Mouse (Mus musculus): ENCODE results near the gene Iars2. TPM values are rescaled to one million over a fixed set of nuclear protein-coding genes. Genes with fewer than 3 reads are reported as not detected.

Iars2 gene
- polyA plus RNA-seq, 1 experiment from 2014 or later = 29.1 TPM

DNA sequence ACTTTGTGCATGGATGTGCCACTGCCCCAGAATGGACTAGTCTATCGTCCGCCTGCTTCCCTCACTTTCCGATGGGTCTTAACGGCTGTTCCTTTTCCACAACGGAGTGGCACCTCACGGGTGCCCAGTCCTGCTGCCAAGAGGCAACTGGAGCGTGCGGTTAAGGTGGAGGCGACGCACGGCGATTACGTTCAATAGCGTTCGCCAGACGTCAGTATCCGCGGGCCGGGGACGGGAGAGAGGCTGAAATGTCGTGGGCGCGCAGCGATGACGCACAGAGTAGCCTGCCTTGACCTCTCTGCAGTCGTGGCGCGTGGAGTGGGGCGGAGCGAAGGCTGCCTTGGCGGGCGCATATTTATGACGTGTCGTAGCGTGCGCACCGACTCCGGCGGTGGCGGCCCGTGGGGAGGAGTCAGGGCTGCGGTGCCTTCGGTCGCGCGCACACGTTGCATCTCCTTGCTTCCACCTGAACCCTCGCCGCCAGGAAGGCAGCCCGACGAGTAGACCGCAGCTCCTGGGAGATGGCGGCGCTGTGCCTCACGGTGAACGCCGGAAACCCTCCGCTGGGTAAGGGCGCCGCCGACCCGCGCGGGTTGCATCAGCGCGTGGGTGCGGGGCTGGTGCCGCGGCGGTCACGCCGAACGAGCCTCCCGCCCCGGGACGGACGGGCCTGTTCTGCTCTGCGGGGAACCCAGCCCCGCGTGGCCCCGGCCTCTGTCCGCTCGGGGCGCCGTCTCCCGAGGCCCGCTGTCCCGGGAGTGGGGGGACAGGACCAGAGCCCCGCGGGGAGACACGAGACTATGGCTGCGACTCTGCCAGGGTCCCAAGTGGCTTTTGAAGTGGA, 33.7 kb upstream of the Iars2 start, which contains the start of gene Eprs:
Gene Eprs (plus strand): TSS at position 368 of the 844 bp plus-strand sequence.
- 0 out of 2 replicates have a peak, but pooled peaks cover under 1% of the 10 kb centered on the region for H3K36me3 ChIP-seq (replicated peaks; ENCODE audit: control insufficient read depth, insufficient read depth, low read depth, low read length)
- no peaks in the 10 kb centered on the region for H3K9me3 ChIP-seq (replicated peaks; ENCODE audit: control insufficient read depth, low read length)
- peak; percentile 94 for ATAC-seq (replicated peaks; ENCODE audit: insufficient number of reproducible peaks, low FRiP score, low TSS enrichment, low read depth)
- no peaks in the 10 kb centered on the region for H3K4me1 ChIP-seq (ENCODE audit: control insufficient read depth, insufficient read depth, low read length)
- WGBS = under 1% methylated on average over 87 of the region's 92 CpGs
- H3K9ac ChIP-seq (replicated peaks; ENCODE audit: low read length) = peak within 1 kb of the TSS; percentile 87
- DNase-seq (ENCODE audit: low spot score) = peak; percentile 99
- H3K4me3 ChIP-seq (ENCODE audit: low read depth, low read length) = peak within 1 kb of the TSS; percentile 93
- H3K4me2 ChIP-seq (ENCODE audit: low read depth, low read length) = peak within 1 kb of the TSS; percentile 73
- H3K27me3 ChIP-seq (ENCODE audit: control insufficient read depth, insufficient read depth, low read length) = no peaks in the 10 kb centered on the region
- peak within 1 kb of the TSS; percentile 75 for H3K27ac ChIP-seq (replicated peaks; ENCODE audit: low read depth, low read length)

GRCm38 (mm10) chr1:185358211-185358610, 29.0 kb upstream of the Iars2 start:
- Histone ChIP-seq H3K9ac (replicated peaks; ENCODE audit: low read length) (no peak overlapping the region), H3K4me1 (ENCODE audit: control insufficient read depth, insufficient read depth, low read length) (no peaks in the 10 kb centered on the region), H3K27me3 (ENCODE audit: control insufficient read depth, insufficient read depth, low read length) (no peaks in the 10 kb centered on the region), H3K4me2 (ENCODE audit: low read depth, low read length) (no peak overlapping the region), H3K27ac (replicated peaks; ENCODE audit: low read depth, low read length) (no peak overlapping the region), H3K4me3 (ENCODE audit: low read depth, low read length) (no peak overlapping the region), H3K9me3 (replicated peaks; ENCODE audit: control insufficient read depth, low read length) (no peaks in the 10 kb centered on the region), H3K36me3 (replicated peaks; ENCODE audit: control insufficient read depth, insufficient read depth, low read depth, low read length) (peaks cover 3% of the 10 kb centered on the region; the same call in 1 of the 2 replicates)
- ATAC-seq (replicated peaks; ENCODE audit: insufficient number of reproducible peaks, low FRiP score, low TSS enrichment, low read depth) (no peak), DNase-seq (ENCODE audit: low spot score) (no peak)
- 83% methylated on average over 4 of the region's 4 CpGs for WGBS

GRCm38 (mm10) chr1:185356246-185356645, 27.1 kb upstream of the Iars2 start:
- Histone ChIP-seq H3K9ac (replicated peaks; ENCODE audit: low read length) (no peak overlapping the region), H3K9me3 (replicated peaks; ENCODE audit: control insufficient read depth, low read length) (no peaks in the 10 kb centered on the region), H3K4me3 (ENCODE audit: low read depth, low read length) (no peak overlapping the region), H3K27ac (replicated peaks; ENCODE audit: low read depth, low read length) (no peak overlapping the region), H3K36me3 (replicated peaks; ENCODE audit: control insufficient read depth, insufficient read depth, low read depth, low read length) (peaks cover 3% of the 10 kb centered on the region; the same call in 1 of the 2 replicates), H3K4me1 (ENCODE audit: control insufficient read depth, insufficient read depth, low read length) (no peaks in the 10 kb centered on the region), H3K27me3 (ENCODE audit: control insufficient read depth, insufficient read depth, low read length) (no peaks in the 10 kb centered on the region), H3K4me2 (ENCODE audit: low read depth, low read length) (no peak overlapping the region)
- DNase-seq (ENCODE audit: low spot score) (no peak), ATAC-seq (replicated peaks; ENCODE audit: insufficient number of reproducible peaks, low FRiP score, low TSS enrichment, low read depth) (no peak)
- WGBS = 94% methylated on average over 8 of the region's 8 CpGs

- Histone ChIP-seq H3K9ac (replicated peaks; ENCODE audit: low read length) (no peak overlapping the region), H3K27ac (replicated peaks; ENCODE audit: low read depth, low read length) (no peak overlapping the region), H3K4me2 (ENCODE audit: low read depth, low read length) (no peak overlapping the region), H3K27me3 (ENCODE audit: control insufficient read depth, insufficient read depth, low read length) (no peaks in the 10 kb centered on the region), H3K36me3 (replicated peaks; ENCODE audit: control insufficient read depth, insufficient read depth, low read depth, low read length) (peaks cover 3% of the 10 kb centered on the region), H3K4me3 (ENCODE audit: low read depth, low read length) (no peak overlapping the region), H3K4me1 (ENCODE audit: control insufficient read depth, insufficient read depth, low read length) (no peaks in the 10 kb centered on the region), H3K9me3 (replicated peaks; ENCODE audit: control insufficient read depth, low read length) (no peaks in the 10 kb centered on the region)
- ATAC-seq (replicated peaks; ENCODE audit: insufficient number of reproducible peaks, low FRiP score, low TSS enrichment, low read depth) = no peak
- no peak for DNase-seq (ENCODE audit: low spot score)
- 85% methylated on average over 4 of the region's 4 CpGs for WGBS
These were observed 25.5 kb upstream of the Iars2 start for GRCm38 (mm10) chr1:185354731-185355130.

- Histone ChIP-seq H3K9me3 (replicated peaks; ENCODE audit: control insufficient read depth, low read length) (no peaks in the 10 kb centered on the region), H3K36me3 (replicated peaks; ENCODE audit: control insufficient read depth, insufficient read depth, low read depth, low read length) (peaks cover 3% of the 10 kb centered on the region), H3K27ac (replicated peaks; ENCODE audit: low read depth, low read length) (no peak overlapping the region), H3K27me3 (ENCODE audit: control insufficient read depth, insufficient read depth, low read length) (no peaks in the 10 kb centered on the region), H3K4me2 (ENCODE audit: low read depth, low read length) (no peak overlapping the region), H3K9ac (replicated peaks; ENCODE audit: low read length) (no peak overlapping the region), H3K4me3 (ENCODE audit: low read depth, low read length) (no peak overlapping the region), H3K4me1 (ENCODE audit: control insufficient read depth, insufficient read depth, low read length) (no peaks in the 10 kb centered on the region)
- no peak for ATAC-seq (replicated peaks; ENCODE audit: insufficient number of reproducible peaks, low FRiP score, low TSS enrichment, low read depth)
- 92% methylated on average over 8 of the region's 8 CpGs for WGBS
- DNase-seq (ENCODE audit: low spot score) = no peak
These were observed 24.2 kb upstream of the Iars2 start for GRCm38 (mm10) chr1:185353351-185353750.

GRCm38 (mm10) chr1:185352151-185352550, 23.0 kb upstream of the Iars2 start:
- no peak for ATAC-seq (replicated peaks; ENCODE audit: insufficient number of reproducible peaks, low FRiP score, low TSS enrichment, low read depth)
- Histone ChIP-seq H3K27ac (replicated peaks; ENCODE audit: low read depth, low read length) (no peak overlapping the region), H3K4me1 (ENCODE audit: control insufficient read depth, insufficient read depth, low read length) (no peaks in the 10 kb centered on the region), H3K36me3 (replicated peaks; ENCODE audit: control insufficient read depth, insufficient read depth, low read depth, low read length) (no peaks in the 10 kb centered on the region; the same call in none of the 2 replicates), H3K9ac (replicated peaks; ENCODE audit: low read length) (no peak overlapping the region), H3K4me2 (ENCODE audit: low read depth, low read length) (no peak overlapping the region), H3K27me3 (ENCODE audit: control insufficient read depth, insufficient read depth, low read length) (no peaks in the 10 kb centered on the region), H3K9me3 (replicated peaks; ENCODE audit: control insufficient read depth, low read length) (no peaks in the 10 kb centered on the region), H3K4me3 (ENCODE audit: low read depth, low read length) (no peak overlapping the region)
- no peak for DNase-seq (ENCODE audit: low spot score)
- WGBS = 92% methylated on average over 12 of the region's 12 CpGs

- 94% methylated on average over 4 of the region's 4 CpGs for WGBS
- Histone ChIP-seq H3K4me3 (ENCODE audit: low read depth, low read length) (no peak overlapping the region), H3K4me1 (ENCODE audit: control insufficient read depth, insufficient read depth, low read length) (no peaks in the 10 kb centered on the region), H3K27ac (replicated peaks; ENCODE audit: low read depth, low read length) (no peak overlapping the region), H3K9me3 (replicated peaks; ENCODE audit: control insufficient read depth, low read length) (no peaks in the 10 kb centered on the region), H3K36me3 (replicated peaks; ENCODE audit: control insufficient read depth, insufficient read depth, low read depth, low read length) (peaks cover 2% of the 10 kb centered on the region), H3K27me3 (ENCODE audit: control insufficient read depth, insufficient read depth, low read length) (no peaks in the 10 kb centered on the region), H3K4me2 (ENCODE audit: low read depth, low read length) (no peak overlapping the region), H3K9ac (replicated peaks; ENCODE audit: low read length) (no peak overlapping the region)
- no peak for DNase-seq (ENCODE audit: low spot score)
- ATAC-seq (replicated peaks; ENCODE audit: insufficient number of reproducible peaks, low FRiP score, low TSS enrichment, low read depth) = no peak
These were observed 21.4 kb upstream of the Iars2 start for GRCm38 (mm10) chr1:185350611-185351010.

- H3K9ac ChIP-seq (replicated peaks; ENCODE audit: low read length) = no peak overlapping the region
- H3K4me1 ChIP-seq (ENCODE audit: control insufficient read depth, insufficient read depth, low read length) = no peaks in the 10 kb centered on the region
- no peak overlapping the region for H3K4me2 ChIP-seq (ENCODE audit: low read depth, low read length)
- peaks cover 3% of the 10 kb centered on the region for H3K36me3 ChIP-seq (replicated peaks; ENCODE audit: control insufficient read depth, insufficient read depth, low read depth, low read length)
- 92% methylated on average over 14 of the region's 14 CpGs for WGBS
- H3K27me3 ChIP-seq (ENCODE audit: control insufficient read depth, insufficient read depth, low read length) = no peaks in the 10 kb centered on the region
- DNase-seq (ENCODE audit: low spot score) (no peak), ATAC-seq (replicated peaks; ENCODE audit: insufficient number of reproducible peaks, low FRiP score, low TSS enrichment, low read depth) (no peak)
- no peaks in the 10 kb centered on the region for H3K9me3 ChIP-seq (replicated peaks; ENCODE audit: control insufficient read depth, low read length)
- no peak overlapping the region for H3K4me3 ChIP-seq (ENCODE audit: low read depth, low read length)
- no peak overlapping the region for H3K27ac ChIP-seq (replicated peaks; ENCODE audit: low read depth, low read length)
These were observed 20.5 kb upstream of the Iars2 start for GRCm38 (mm10) chr1:185349741-185350140.
